Mouse (Mus musculus) lung, embryonic 15.5 days (tissue): ENCODE data around the gene Elane. TPM values are rescaled to one million over a fixed set of nuclear protein-coding genes. Genes with fewer than 3 reads are reported as not detected.
A peak's percentile ranks its signal among the peaks of the same experiment; 100 is the strongest.

Source experiments
- ATAC-seq: fragments of 200-750 bp; cut with Nextera tagmentation; 2 replicates; pipeline ENCODE4 v1.8.0; 2017; ENCODE audit warnings: moderate number of reproducible peaks, borderline replicate concordance; ENCODE audit not compliant: low FRiP score, low TSS enrichment; ENCODE audit errors: extremely low read depth
- H3K27ac ChIP-seq: fragments of 300-500 bp; sonication (generic); 2 replicates; pipeline ENCODE4 v1.5.1; 2015; ENCODE audit warnings: moderate library complexity, mild to moderate bottlenecking, inconsistent platforms
- H3K27me3 ChIP-seq: fragments of 300-500 bp; sonication (generic); 2 replicates; pipeline ENCODE4 v1.6.1; 2015; ENCODE audit warnings: inconsistent platforms
- H3K36me3 ChIP-seq: fragments of 300-500 bp; sonication (generic); 2 replicates; pipeline ENCODE4 v1.6.1; 2015; ENCODE audit warnings: inconsistent platforms
- H3K4me1 ChIP-seq: fragments of 300-500 bp; sonication (generic); 2 replicates; pipeline ENCODE4 v1.6.1; 2015; ENCODE audit warnings: inconsistent platforms
- H3K4me2 ChIP-seq: fragments of 300-500 bp; sonication (generic); 2 replicates; pipeline ENCODE4 v1.6.1; 2015; ENCODE audit warnings: inconsistent platforms, mild to moderate bottlenecking, moderate library complexity
- H3K4me3 ChIP-seq: fragments of 300-500 bp; sonication (generic); 2 replicates; pipeline ENCODE4 v1.5.1; 2015; ENCODE audit warnings: mild to moderate bottlenecking, inconsistent platforms
- H3K9ac ChIP-seq: fragments of 300-500 bp; sonication (generic); 2 replicates; pipeline ENCODE4 v1.6.1; 2015; ENCODE audit warnings: inconsistent platforms
- H3K9me3 ChIP-seq: fragments of 300-500 bp; sonication (generic); 2 replicates; pipeline ENCODE4 v1.6.1; 2016; ENCODE audit warnings: inconsistent platforms
- WGBS: fragments of 180-500 bp; shearing (Covaris S2); methylation state at CpG from one replicate; pipeline ENCODE4 v1.1.7; 2015; 5-methylcytosine and 5-hydroxymethylcytosine counted together
- polyA plus RNA-seq: library from polyadenylated mRNA; unstranded; fragments of >200 nt; fragmentation: Nextera tagmentation; extraction: Ambion mirVana; gene quantifications from 2 replicates; pipeline ENCODE4 v1.2.1, GENCODE M21; 2015

The Elane gene
- polyA plus RNA-seq, 1 experiment from 2014 or later: 0.25 TPM

- H3K4me3 ChIP-seq: peak overlapping the region; percentile 72
- 0 out of 2 replicates have a peak, but pooled peaks cover 8% of the 10 kb centered on the region for H3K36me3 ChIP-seq
- no peaks in the 10 kb centered on the region for H3K9me3 ChIP-seq
- ATAC-seq: no peak
- peak overlapping the region; percentile 68 for H3K9ac ChIP-seq
- WGBS: 22% methylated on average over 8 of the region's 8 CpGs
- H3K4me1 ChIP-seq: peaks cover 46% of the 10 kb centered on the region
- peak overlapping the region; percentile 100 for H3K27ac ChIP-seq
- peak overlapping the region; percentile 84 for H3K4me2 ChIP-seq
- H3K27me3 ChIP-seq: no peaks in the 10 kb centered on the region
Measured at GRCm38 (mm10) chr10:79852827-79853226, 33.2 kb upstream of the Elane start.

DNA sequence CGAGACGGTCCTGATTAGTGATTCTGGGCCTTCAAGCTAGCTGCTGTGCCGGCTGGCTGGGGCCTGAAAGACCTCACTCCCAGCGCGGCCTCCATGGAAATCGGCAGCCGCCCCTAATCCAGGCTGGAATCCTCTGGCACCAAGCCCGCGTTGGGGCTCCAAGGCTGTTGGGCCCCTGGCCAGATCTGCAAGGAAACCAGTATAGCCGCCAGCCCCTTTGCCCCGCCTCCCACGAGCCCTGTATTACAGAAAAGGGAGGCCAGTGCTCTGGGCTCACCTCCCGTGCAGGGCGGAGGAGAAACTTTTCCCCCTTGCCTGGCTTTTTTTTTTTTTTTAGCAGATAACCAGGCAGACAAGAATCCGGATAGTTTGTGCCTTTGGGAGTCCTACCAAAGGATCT is 32.7 kb upstream of the Elane start:
- Histone ChIP-seq H3K27me3 (no peaks in the 10 kb centered on the region), H3K4me1 (peaks cover 51% of the 10 kb centered on the region), H3K4me3 (peak overlapping the region; percentile 72), H3K36me3 (0 out of 2 replicates have a peak, but pooled peaks cover 8% of the 10 kb centered on the region), H3K4me2 (peak overlapping the region; percentile 84), H3K27ac (peak overlapping the region; percentile 100), H3K9ac (peak overlapping the region; percentile 68), H3K9me3 (no peaks in the 10 kb centered on the region)
- peak; percentile 79 for ATAC-seq
- WGBS: under 1% methylated on average over 15 of the region's 15 CpGs

- Histone ChIP-seq H3K9ac (peak within 1 kb of the TSS; percentile 92), H3K9me3 (no peaks in the 10 kb centered on the region), H3K4me1 (peaks cover 58% of the 10 kb centered on the region), H3K4me2 (peak within 1 kb of the TSS; percentile 86), H3K27me3 (no peaks in the 10 kb centered on the region), H3K36me3 (peaks cover 14% of the 10 kb centered on the region), H3K4me3 (peak within 1 kb of the TSS; percentile 72), H3K27ac (peak within 1 kb of the TSS; percentile 100)
- peak; percentile 89 for ATAC-seq
- under 1% methylated on average over 75 of the region's 75 CpGs for WGBS
Measured at GRCm38 (mm10) chr10:79853860-79854795, 31.9 kb upstream of the Elane start, which contains the start of gene Ptbp1. Gene Ptbp1 (plus strand): TSS chr10:79854427.

DNA sequence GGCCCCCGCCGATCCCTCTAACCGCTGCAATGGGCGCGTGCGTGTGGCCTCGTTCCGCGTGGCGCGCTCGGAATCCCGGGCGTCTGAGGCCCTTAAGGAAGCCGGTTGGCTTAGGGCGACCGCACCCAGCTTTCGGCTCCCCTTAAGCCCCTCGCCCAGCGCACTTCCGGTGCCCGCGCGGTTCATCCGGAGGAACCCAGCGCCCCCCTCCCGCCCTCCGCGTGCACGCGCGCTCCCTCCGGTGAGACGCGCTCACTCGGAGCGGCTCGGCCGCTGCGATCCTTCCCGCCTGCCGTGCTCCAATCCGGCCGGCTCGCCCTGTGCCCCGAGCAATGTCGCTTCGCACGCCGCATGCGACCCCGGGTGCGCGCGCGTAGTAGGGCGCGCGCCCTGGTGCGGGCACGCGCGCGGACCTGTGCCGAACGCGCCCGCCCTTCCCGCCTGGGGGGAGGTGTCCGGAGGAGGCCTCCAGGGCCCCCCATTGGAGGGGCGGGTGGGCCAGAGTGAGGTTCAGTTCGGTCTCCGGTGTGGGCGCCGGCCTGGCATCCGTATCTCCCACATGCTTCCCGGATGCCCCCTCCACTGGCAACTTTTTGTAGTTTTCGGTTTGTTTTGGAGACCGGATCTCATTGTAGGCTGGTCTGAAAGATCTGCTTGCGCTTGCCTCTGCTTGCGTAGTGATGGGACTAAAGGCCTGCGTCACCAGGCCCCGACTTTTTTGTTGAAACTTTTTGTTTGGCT is 31.1 kb upstream of the Elane start:
- Histone ChIP-seq H3K4me2 (peak overlapping the region; percentile 86), H3K9me3 (no peaks in the 10 kb centered on the region), H3K36me3 (peaks cover 23% of the 10 kb centered on the region), H3K4me1 (peaks cover 67% of the 10 kb centered on the region), H3K27me3 (no peaks in the 10 kb centered on the region), H3K27ac (peak overlapping the region; percentile 100), H3K9ac (peak overlapping the region; percentile 92), H3K4me3 (peak overlapping the region; percentile 72)
- under 1% methylated on average over 82 of the region's 83 CpGs for WGBS
- ATAC-seq: peak; percentile 13

GRCm38 (mm10) chr10:79855558-79856184 is 30.4 kb upstream of the Elane start:
- WGBS: under 1% methylated on average over 10 of the region's 10 CpGs
- ATAC-seq: no peak
- Histone ChIP-seq H3K9me3 (no peaks in the 10 kb centered on the region), H3K27ac (peak overlapping the region; percentile 100), H3K4me3 (peak overlapping the region; percentile 72), H3K36me3 (peaks cover 30% of the 10 kb centered on the region), H3K4me2 (peak overlapping the region; percentile 86), H3K27me3 (no peaks in the 10 kb centered on the region), H3K4me1 (peaks cover 65% of the 10 kb centered on the region), H3K9ac (peak overlapping the region; percentile 92)

GRCm38 (mm10) chr10:79856280-79856679 is 29.8 kb upstream of the Elane start:
- Histone ChIP-seq H3K4me2 (peak overlapping the region; percentile 86), H3K9ac (peak overlapping the region; percentile 92), H3K4me1 (peaks cover 60% of the 10 kb centered on the region), H3K27ac (peak overlapping the region; percentile 100), H3K36me3 (peaks cover 36% of the 10 kb centered on the region), H3K4me3 (peak overlapping the region; percentile 72), H3K9me3 (no peaks in the 10 kb centered on the region), H3K27me3 (no peaks in the 10 kb centered on the region)
- WGBS: 15% methylated on average over 6 of the region's 6 CpGs
- no peak for ATAC-seq

DNA sequence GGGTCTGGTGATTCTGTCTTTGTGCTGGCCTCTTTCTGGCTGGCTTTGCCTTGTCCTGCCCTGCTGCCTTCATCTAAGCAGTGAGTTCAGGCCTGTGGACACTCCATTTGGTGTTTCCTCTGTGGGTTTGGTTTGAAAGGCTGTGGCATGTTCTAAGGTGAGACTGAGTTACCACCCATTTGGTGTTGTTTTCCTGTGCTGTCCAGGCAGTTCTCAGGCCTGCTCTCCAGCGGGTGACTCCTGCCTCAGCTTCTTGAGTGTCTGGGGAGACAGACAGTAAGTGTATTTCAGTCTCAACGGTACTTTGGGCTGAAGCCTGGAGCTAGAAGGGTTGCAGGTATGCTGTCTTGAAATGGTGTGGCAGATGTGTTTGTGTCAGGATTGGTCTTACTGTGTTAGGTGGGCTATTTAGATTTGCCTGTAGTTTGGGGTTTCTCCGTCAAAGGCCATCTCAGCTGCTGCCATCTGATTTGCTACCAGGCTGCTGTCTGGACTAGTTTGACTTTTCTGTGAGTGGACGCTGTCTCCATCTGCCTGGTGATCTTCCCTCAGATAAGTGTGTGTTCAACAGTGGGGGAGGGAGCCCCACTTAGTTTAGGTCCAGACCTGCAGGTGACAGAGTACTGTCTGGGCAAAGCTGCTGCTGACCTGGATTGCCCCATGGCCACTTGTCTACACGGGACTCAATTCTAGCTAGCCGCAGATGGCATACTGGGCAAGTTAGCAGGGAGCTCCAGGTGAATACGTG is 29.2 kb upstream of the Elane start:
- Histone ChIP-seq H3K36me3 (peaks cover 42% of the 10 kb centered on the region), H3K27me3 (no peaks in the 10 kb centered on the region), H3K4me2 (peak overlapping the region; percentile 86), H3K27ac (peak overlapping the region; percentile 100), H3K9ac (peak overlapping the region; percentile 92), H3K9me3 (no peaks in the 10 kb centered on the region), H3K4me3 (peak overlapping the region; percentile 72), H3K4me1 (peaks cover 54% of the 10 kb centered on the region)
- ATAC-seq: no peak
- WGBS: 8% methylated on average over 7 of the region's 7 CpGs

GRCm38 (mm10) chr10:79857452-79857811 is 28.6 kb upstream of the Elane start:
- Histone ChIP-seq H3K4me2 (peak overlapping the region; percentile 86), H3K27ac (peak overlapping the region; percentile 100), H3K4me1 (peaks cover 49% of the 10 kb centered on the region), H3K4me3 (peak overlapping the region; percentile 72), H3K9ac (peak overlapping the region; percentile 92), H3K9me3 (no peaks in the 10 kb centered on the region), H3K27me3 (no peaks in the 10 kb centered on the region), H3K36me3 (peaks cover 47% of the 10 kb centered on the region)
- no peak for ATAC-seq
- 9% methylated on average over 4 of the region's 4 CpGs for WGBS

- Histone ChIP-seq H3K4me3 (peak overlapping the region; percentile 72), H3K9me3 (no peaks in the 10 kb centered on the region), H3K4me2 (peak overlapping the region; percentile 86), H3K36me3 (peaks cover 52% of the 10 kb centered on the region), H3K27me3 (no peaks in the 10 kb centered on the region), H3K9ac (peak overlapping the region; percentile 92; the same call in 1 of the 2 replicates), H3K4me1 (peaks cover 44% of the 10 kb centered on the region), H3K27ac (peak overlapping the region; percentile 100)
- 54% methylated on average over 2 of the region's 2 CpGs for WGBS
- no peak for ATAC-seq
Measured at GRCm38 (mm10) chr10:79857894-79858293, 28.2 kb upstream of the Elane start.

DNA sequence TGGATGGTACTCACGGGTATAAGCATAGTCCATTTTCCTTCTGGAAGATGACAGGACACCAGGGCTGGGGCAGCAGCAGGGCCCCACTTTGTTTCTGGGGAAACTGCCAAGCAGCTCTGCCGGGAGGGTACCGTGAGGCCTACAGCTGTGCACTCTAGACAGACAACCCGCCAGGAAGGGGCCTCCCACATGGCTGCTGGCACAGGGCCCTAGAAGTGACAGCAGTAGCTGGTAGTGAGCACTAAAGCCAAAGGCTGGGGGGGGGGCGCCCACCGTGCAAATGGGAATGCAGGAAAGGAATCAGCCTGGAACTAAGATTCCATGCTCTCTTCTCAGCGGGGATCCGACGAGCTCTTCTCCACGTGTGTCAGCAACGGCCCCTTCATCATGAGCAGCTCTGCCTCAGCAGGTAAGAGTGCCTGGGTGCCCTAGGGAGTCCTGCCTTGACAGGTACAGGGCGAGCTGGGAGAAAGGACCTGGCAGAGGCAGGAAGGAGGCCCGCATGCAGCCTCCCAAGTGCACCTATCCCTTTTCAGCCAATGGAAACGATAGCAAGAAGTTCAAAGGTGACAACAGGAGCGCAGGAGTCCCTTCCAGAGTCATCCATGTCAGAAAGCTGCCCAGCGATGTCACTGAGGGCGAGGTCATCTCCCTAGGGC is 27.5 kb upstream of the Elane start:
- peak; percentile 16; the same call in 1 of the 2 replicates for ATAC-seq
- peak overlapping the region; percentile 100 for H3K27ac ChIP-seq
- H3K4me3 ChIP-seq: peak overlapping the region; percentile 72
- 33% methylated on average over 17 of the region's 17 CpGs for WGBS
- H3K9ac ChIP-seq: peak overlapping the region; percentile 92; the same call in 1 of the 2 replicates
- H3K36me3 ChIP-seq: peaks cover 58% of the 10 kb centered on the region
- H3K27me3 ChIP-seq: no peaks in the 10 kb centered on the region
- no peaks in the 10 kb centered on the region for H3K9me3 ChIP-seq
- peak overlapping the region; percentile 86 for H3K4me2 ChIP-seq
- peaks cover 40% of the 10 kb centered on the region for H3K4me1 ChIP-seq
